11 mouse cellular contexts compared by ENCODE assay signal in the genomic region with DNA sequence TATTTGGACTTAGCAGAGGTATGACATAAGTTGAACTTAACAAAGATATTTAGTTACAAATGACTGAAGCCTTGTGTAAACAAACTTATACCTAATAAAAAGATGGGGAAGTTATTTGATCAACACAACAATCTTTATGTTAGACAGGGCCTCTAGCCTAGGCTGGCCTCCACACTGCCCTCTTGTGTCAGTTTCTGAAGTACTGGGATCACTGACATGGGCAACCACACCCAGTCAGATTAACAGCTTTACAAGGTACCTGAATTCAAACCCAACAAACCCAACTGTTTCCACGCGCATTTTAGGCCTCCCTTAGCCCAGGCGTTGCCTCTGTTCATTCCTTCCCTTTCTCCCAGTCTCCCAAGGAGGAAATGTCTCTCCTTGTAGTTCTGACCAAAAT. TPM values are rescaled to one million over a fixed set of nuclear protein-coding genes. Genes with fewer than 3 reads are reported as not detected.
A peak's percentile ranks its signal among the peaks of the same experiment; 100 is the strongest.
DNase-seq lines count a peak whose midpoint lies in the region; ATAC-seq and TF ChIP-seq lines count a peak whose summit lies in the region.
"Had no signal": no experiment of that assay in that cellular context is flagged by ENCODE, and none has a peak within 500 bp of the region (broad histone marks: within the 10 kb centered on the region; RNA-seq: fewer than 3 reads in every experiment).

No protein-coding gene starts in this region.

- no peak for DNase-seq in heart, adult 2 months
- DNase-seq in heart, postnatal 36 days: no peak
- peak; percentile 45 for DNase-seq in A20 (ENCODE audit: low read depth, low spot score)
- peak; percentile 51 for DNase-seq in NIH3T3 (ENCODE audit: low read depth)
- DNase-seq in liver, postnatal 0 days: peak; percentile 32
- no peak for DNase-seq in spleen, adult 12 weeks (ENCODE audit: low spot score)
- DNase-seq in limb, embryonic 10.5 days (ENCODE audit: low spot score): no peak

- no peak overlapping the region for H3K27ac ChIP-seq in heart, adult 2 months
- H3K27ac ChIP-seq in liver, postnatal 0 days (ENCODE audit: low read depth): 0 out of 2 replicates have a peak overlapping the region, but pooled peaks have one; percentile 22
- H3K27ac ChIP-seq in limb, embryonic 10.5 days: no peak overlapping the region
- H3K27ac ChIP-seq: heart, embryonic 10.5 days; limb, embryonic 13.5 days; neural tube, embryonic 12.5 days had no signal

- H3K4me1 ChIP-seq in heart, adult 2 months (ENCODE audit: control insufficient read depth, insufficient read depth, low read length): no peaks in the 10 kb centered on the region
- peaks cover 6% of the 10 kb centered on the region for H3K4me1 ChIP-seq in liver, postnatal 0 days (ENCODE audit: insufficient read depth)
- no peaks in the 10 kb centered on the region for H3K4me1 ChIP-seq in limb, embryonic 10.5 days
- H3K4me1 ChIP-seq: limb, embryonic 13.5 days; neural tube, embryonic 12.5 days had no signal

- H3K36me3 ChIP-seq in heart, adult 2 months (ENCODE audit: control insufficient read depth, insufficient read depth, low read length): no peaks in the 10 kb centered on the region
- H3K36me3 ChIP-seq in liver, postnatal 0 days (replicated peaks; ENCODE audit: insufficient read depth, low read length): no peaks in the 10 kb centered on the region
- H3K36me3 ChIP-seq in limb, embryonic 10.5 days: no peaks in the 10 kb centered on the region
- H3K36me3 ChIP-seq: heart, embryonic 10.5 days; limb, embryonic 13.5 days; neural tube, embryonic 12.5 days had no signal

- TF ChIP-seq POLR2A in heart, adult 2 months (IDR thresholded peaks at IDR 0.05; ENCODE audit: insufficient read depth, low read depth, low read length): no peak

- no peak for TF ChIP-seq EP300 in heart, adult 2 months (IDR thresholded peaks at IDR 0.05; ENCODE audit: insufficient read depth, low read depth, low read length)
- no peak for TF ChIP-seq EP300 in liver, postnatal 0 days (IDR thresholded peaks at IDR 0.05; ENCODE audit: low read depth)

- no peak for ATAC-seq in liver, postnatal 0 days
- no peak for ATAC-seq in erythroid progenitor cell, adult 5-6 weeks (replicated peaks; ENCODE audit: low FRiP score, poor library complexity, severe bottlenecking)

- no peaks in the 10 kb centered on the region for H3K79me2 ChIP-seq in heart, adult 2 months (replicated peaks; ENCODE audit: control insufficient read depth, insufficient read depth, low read length)

- no peak overlapping the region for H3K4me3 ChIP-seq in heart, adult 2 months
- no peak overlapping the region for H3K4me3 ChIP-seq in liver, postnatal 0 days (ENCODE audit: low read depth, low read length)
- H3K4me3 ChIP-seq in limb, embryonic 10.5 days: no peak overlapping the region
- H3K4me3 ChIP-seq: heart, embryonic 10.5 days; limb, embryonic 13.5 days; neural tube, embryonic 12.5 days had no signal

- no peaks in the 10 kb centered on the region for H3K9me3 ChIP-seq in liver, postnatal 0 days (ENCODE audit: low read length)
- H3K9me3 ChIP-seq in limb, embryonic 10.5 days (replicated peaks): no peaks in the 10 kb centered on the region
- H3K9me3 ChIP-seq: heart, embryonic 10.5 days; limb, embryonic 13.5 days; neural tube, embryonic 12.5 days had no signal

- intact Hi-C loops in heart, adult 2 months (cut with DNase I): no loop called here
- intact Hi-C loops in heart, postnatal 36 days (cut with DNase I): no loop called here

- TF ChIP-seq CTCF in heart, adult 2 months (IDR thresholded peaks at IDR 0.05): peak; percentile 54
- peak; percentile 64 for TF ChIP-seq CTCF in liver, postnatal 0 days (IDR thresholded peaks at IDR 0.05; ENCODE audit: low read depth)

- H3K9ac ChIP-seq in heart, adult 2 months (ENCODE audit: low read depth, low read length): no peak overlapping the region
- H3K9ac ChIP-seq in liver, postnatal 0 days (replicated peaks): no peak overlapping the region
- H3K9ac ChIP-seq: limb, embryonic 13.5 days; neural tube, embryonic 12.5 days had no signal

- H3K27me3 ChIP-seq in heart, adult 2 months (ENCODE audit: control insufficient read depth, insufficient read depth, low read length): no peaks in the 10 kb centered on the region
- no peaks in the 10 kb centered on the region for H3K27me3 ChIP-seq in liver, postnatal 0 days (ENCODE audit: insufficient read depth, low read length)
- H3K27me3 ChIP-seq in limb, embryonic 10.5 days (ENCODE audit: low read depth, poor library complexity, severe bottlenecking): no peaks in the 10 kb centered on the region
- H3K27me3 ChIP-seq: limb, embryonic 13.5 days; neural tube, embryonic 12.5 days had no signal

- no peak overlapping the region for H3K4me2 ChIP-seq in liver, postnatal 0 days (ENCODE audit: low read depth, low read length)
- H3K4me2 ChIP-seq: limb, embryonic 13.5 days; neural tube, embryonic 12.5 days had no signal

- WGBS in heart, adult 2 months: 85% methylated on average over 3 of the region's 3 CpGs
- WGBS in liver, postnatal 0 days (ENCODE audit: insufficient replicate concordance): 89% methylated on average over 3 of the region's 3 CpGs
- 73% methylated on average over 3 of the region's 3 CpGs for WGBS in limb, embryonic 10.5 days

RNA-seq across cellular contexts. Expression of gene 4921524J17Rik, which starts 28.7 kb away (rescaled TPM):
- total RNA-seq in heart, adult 2 months (2021): 10 to 100 TPM; 18.3 to 22.5 TPM
- 8.1 and 11.4 TPM in 2 replicates for polyA plus RNA-seq in heart, adult 2 months (2012; rRNA removed)
- 10 to 100 TPM; 19.7 to 20.9 TPM for total RNA-seq in heart, postnatal 36 days (2021)
- 16.5 and 17.7 TPM in 2 replicates for polyA plus RNA-seq in liver, postnatal 0 days (2015; fragmentation: Nextera tagmentation; extraction: Ambion mirVana)
- 10.5 and 21.8 TPM in 2 replicates for total RNA-seq in erythroid progenitor cell, adult 5-6 weeks (2015; ENCODE audit: low replicate concordance)
- total RNA-seq in erythroid progenitor cell, adult 5-6 weeks (2017; ENCODE audit: low replicate concordance): 5.3 and 11.7 TPM in 2 replicates
- 41.4 and 44.1 TPM in 2 replicates for polyA plus RNA-seq in limb, embryonic 10.5 days (2016; fragmentation: Nextera tagmentation; extraction: Ambion mirVana)

RNA-seq across cellular contexts. Expression of gene Gpt2, which starts 31.0 kb away (rescaled TPM):
- total RNA-seq in heart, adult 2 months (2021): 10 to 100 TPM; 32.4 to 35.2 TPM
- polyA plus RNA-seq in heart, adult 2 months (2012; rRNA removed): 19.7 and 30.0 TPM in 2 replicates
- 10 to 100 TPM; 37.8 to 41.5 TPM for total RNA-seq in heart, postnatal 36 days (2021)
- 11.1 and 14.4 TPM in 2 replicates for polyA plus RNA-seq in liver, postnatal 0 days (2015; fragmentation: Nextera tagmentation; extraction: Ambion mirVana)
- total RNA-seq in erythroid progenitor cell, adult 5-6 weeks (2015; ENCODE audit: low replicate concordance): not detected in 2 replicates
- 0.64 TPM in 1 of 2 replicates, not detected in the other for total RNA-seq in erythroid progenitor cell, adult 5-6 weeks (2017; ENCODE audit: low replicate concordance)
- polyA plus RNA-seq in limb, embryonic 10.5 days (2016; fragmentation: Nextera tagmentation; extraction: Ambion mirVana): 63.7 and 65.8 TPM in 2 replicates

Comparison
In these comparisons a context has a peak if more than half of its experiments do, and no peak if none do; other contexts are left out.
1. DNase-seq: peak in A20 (single experiment), NIH3T3 (single experiment) and liver, postnatal 0 days (single experiment); none in heart, adult 2 months (0 of 2), heart, postnatal 36 days (0 of 2), spleen, adult 12 weeks (single experiment) and limb, embryonic 10.5 days (single experiment).
2. RNA of gene Gpt2, which starts 31.0 kb away (total RNA-seq): 37.8 to 41.5 TPM in heart, postnatal 36 days and 32.4 to 35.2 TPM in heart, adult 2 months; 0.64 TPM in erythroid progenitor cell, adult 5-6 weeks; every median in the first group is over 10 times any median in the second.